Mouse (Mus musculus) stomach, postnatal 0 days (tissue): ENCODE measurements around the gene Aire. TPM values are rescaled to one million over a fixed set of nuclear protein-coding genes. Genes with fewer than 3 reads are reported as not detected.

Experiments used
- ATAC-seq: fragments of 200-750 bp; cut with Nextera tagmentation; 2 replicates; pipeline ENCODE4 v1.8.0; 2017; ENCODE audit not compliant: low FRiP score, low TSS enrichment
- DNase-seq: peaks from one replicate; pipeline ENCODE4 v3.0.0-alpha.2; 2016; ENCODE audit warnings: low spot score
- H3K27ac ChIP-seq: fragments of 300-500 bp; sonication (generic); replicated peaks from 2 replicates; pipeline ENCODE4 v1.5.1; 2014; ENCODE audit warnings: mild to moderate bottlenecking, control low read depth
- H3K27me3 ChIP-seq: fragments of 300-500 bp; sonication (generic); 2 replicates; pipeline ENCODE4 v1.6.1; 2014; ENCODE audit warnings: low read length; ENCODE audit not compliant: control insufficient read depth, insufficient read depth
- H3K36me3 ChIP-seq: fragments of 300-500 bp; sonication (generic); 2 replicates; pipeline ENCODE4 v1.6.1; 2014; ENCODE audit warnings: low read length, mixed read lengths; ENCODE audit not compliant: control insufficient read depth, insufficient read depth
- H3K4me1 ChIP-seq: fragments of 300-500 bp; sonication (generic); replicated peaks from 2 replicates; pipeline ENCODE4 v1.6.1; 2014; ENCODE audit warnings: antibody characterized with exemption; ENCODE audit not compliant: control insufficient read depth, insufficient read depth
- H3K4me2 ChIP-seq: fragments of 300-500 bp; sonication (generic); replicated peaks from 2 replicates; pipeline ENCODE4 v1.6.1; 2014; ENCODE audit warnings: low read depth, mild to moderate bottlenecking, control low read depth, moderate library complexity
- H3K4me3 ChIP-seq: fragments of 300-500 bp; sonication (generic); 2 replicates; pipeline ENCODE4 v1.5.1; 2014; ENCODE audit warnings: low read depth, low read length, control low read depth
- H3K9ac ChIP-seq: fragments of 300-500 bp; sonication (generic); 2 replicates; pipeline ENCODE4 v1.6.1; 2014; ENCODE audit warnings: mild to moderate bottlenecking, low read length, control low read depth, mixed read lengths
- H3K9me3 ChIP-seq: fragments of 300-500 bp; sonication (generic); 2 replicates; pipeline ENCODE4 v1.6.1; 2016; ENCODE audit warnings: low read length; ENCODE audit not compliant: control insufficient read depth
- CTCF ChIP-seq: IDR thresholded peaks from 2 replicates; pipeline ENCODE4 v1.5.1; 2016; ENCODE audit warnings: antibody characterized with exemption, low read depth, mild to moderate bottlenecking, moderate library complexity
- EP300 ChIP-seq: optimal IDR thresholded peaks from 2 replicates; pipeline ENCODE3; 2016; ENCODE audit warnings: antibody characterized with exemption
- WGBS: fragments of 180-500 bp; shearing (Covaris S2); extraction: QIAGEN DNeasy Blood & Tissue Kit; methylation state at CpG from one replicate; pipeline ENCODE4 v1.1.7; 2014; 5-methylcytosine and 5-hydroxymethylcytosine counted together
- polyA plus RNA-seq: library from polyadenylated mRNA; unstranded; fragments of >200 nt; fragmentation: Nextera tagmentation; extraction: Ambion mirVana; gene quantifications from 2 replicates; pipeline ENCODE4 v1.2.1, GENCODE M21; 2015

The Aire gene
- polyA plus RNA-seq, 1 experiment from 2014 or later, result 0.11 TPM

GRCm38 (mm10) chr10:78063122-78063521, 19.7 kb upstream of the Aire start:
- Histone ChIP-seq H3K27ac (no peak overlapping the region), H3K4me1 (no peaks in the 10 kb centered on the region), H3K4me2 (no peak overlapping the region), H3K9ac (no peak overlapping the region), H3K36me3 (no peaks in the 10 kb centered on the region), H3K27me3 (no peaks in the 10 kb centered on the region), H3K9me3 (no peaks in the 10 kb centered on the region), H3K4me3 (no peak overlapping the region)
- DNase-seq (no peak), ATAC-seq (no peak)
- TF ChIP-seq CTCF, result no peak
- no peak for TF ChIP-seq EP300
- WGBS, result 82% methylated on average over 9 of the region's 9 CpGs

GRCm38 (mm10) chr10:78057056-78057455, 13.6 kb upstream of the Aire start:
- 82% methylated on average over 8 of the region's 8 CpGs for WGBS
- no peak overlapping the region for H3K27ac ChIP-seq

GRCm38 (mm10) chr10:78054633-78055565, 11.5 kb upstream of the Aire start:
- no peak overlapping the region for H3K4me3 ChIP-seq

More at GRCm38 (mm10) chr10:78057056-78057455, 13.6 kb upstream of the Aire start:
- Histone ChIP-seq H3K4me1 (no peaks in the 10 kb centered on the region), H3K4me2 (no peak overlapping the region), H3K4me3 (no peak overlapping the region), H3K27me3 (no peaks in the 10 kb centered on the region), H3K9me3 (no peaks in the 10 kb centered on the region), H3K9ac (no peak overlapping the region), H3K36me3 (no peaks in the 10 kb centered on the region)
- ATAC-seq (no peak), DNase-seq (no peak)
- no peak for TF ChIP-seq EP300

GRCm38 (mm10) chr10:78049519-78050035, 6.2 kb upstream of the Aire start:
- no peak overlapping the region for H3K4me2 ChIP-seq
- ATAC-seq (no peak), DNase-seq (no peak)
- WGBS, result 63% methylated on average over 10 of the region's 11 CpGs
- H3K4me3 ChIP-seq, result no peak overlapping the region
- TF ChIP-seq EP300 (no peak), CTCF (no peak)
- no peak overlapping the region for H3K9ac ChIP-seq
- no peak overlapping the region for H3K27ac ChIP-seq
- no peaks in the 10 kb centered on the region for H3K4me1 ChIP-seq
- H3K27me3 ChIP-seq, result no peaks in the 10 kb centered on the region
- H3K9me3 ChIP-seq, result no peaks in the 10 kb centered on the region
- no peaks in the 10 kb centered on the region for H3K36me3 ChIP-seq

More at GRCm38 (mm10) chr10:78054633-78055565, 11.5 kb upstream of the Aire start:
- no peak for TF ChIP-seq CTCF
- peak; percentile 28; the same call in 1 of the 2 replicates for ATAC-seq
- Histone ChIP-seq H3K36me3 (no peaks in the 10 kb centered on the region), H3K9me3 (no peaks in the 10 kb centered on the region), H3K27ac (no peak overlapping the region), H3K27me3 (no peaks in the 10 kb centered on the region), H3K4me1 (no peaks in the 10 kb centered on the region), H3K4me2 (no peak overlapping the region), H3K9ac (no peak overlapping the region)
- DNase-seq, result no peak
- 55% methylated on average over 19 of the region's 19 CpGs for WGBS

GRCm38 (mm10) chr10:78048061-78048730, 4.8 kb upstream of the Aire start:
- H3K27me3 ChIP-seq, result no peaks in the 10 kb centered on the region
- peaks cover under 1% of the 10 kb centered on the region; the same call in 1 of the 2 replicates for H3K4me1 ChIP-seq
- no peak overlapping the region for H3K4me3 ChIP-seq
- no peaks in the 10 kb centered on the region for H3K36me3 ChIP-seq
- DNase-seq (no peak), ATAC-seq (no peak)
- WGBS, result 78% methylated on average over 9 of the region's 10 CpGs
- no peak for TF ChIP-seq EP300
- no peak for TF ChIP-seq CTCF
- no peak overlapping the region for H3K27ac ChIP-seq
- no peak overlapping the region for H3K9ac ChIP-seq
- no peak overlapping the region for H3K4me2 ChIP-seq
- no peaks in the 10 kb centered on the region for H3K9me3 ChIP-seq

GRCm38 (mm10) chr10:78046388-78046787, 3.0 kb upstream of the Aire start:
- peaks cover 2% of the 10 kb centered on the region; the same call in 1 of the 2 replicates for H3K4me1 ChIP-seq
- no peak overlapping the region for H3K9ac ChIP-seq
- WGBS, result 84% methylated on average over 4 of the region's 4 CpGs
- H3K4me3 ChIP-seq, result no peak overlapping the region
- ATAC-seq, result no peak
- H3K36me3 ChIP-seq, result no peaks in the 10 kb centered on the region
- TF ChIP-seq EP300, result no peak
- no peak overlapping the region for H3K27ac ChIP-seq
- H3K27me3 ChIP-seq, result no peaks in the 10 kb centered on the region
- no peak overlapping the region for H3K4me2 ChIP-seq
- H3K9me3 ChIP-seq, result no peaks in the 10 kb centered on the region
- no peak for DNase-seq
